Mouse (Mus musculus): ENCODE results near the gene Kcna2.
A peak's percentile ranks its signal among the peaks of the same experiment; 100 is the strongest.

Kcna2 gene

GRCm38 (mm10) chr3:107100811-107101455 lies at the start of gene Kcna2:
Gene Kcna2, plus strand, starts transcription at chr3:107101146.
- DNase-seq (ENCODE audit: low read depth, low spot score): no peak

GRCm38 (mm10) chr3:107061468-107061867 lies 39.5 kb upstream of the Kcna2 start:
- no peak for DNase-seq (ENCODE audit: low read depth, low spot score)

- no peak for DNase-seq (ENCODE audit: low read depth, low spot score)
Observed at GRCm38 (mm10) chr3:107062771-107063170, 38.2 kb upstream of the Kcna2 start.

- DNase-seq (ENCODE audit: low read depth, low spot score): no peak
Observed at GRCm38 (mm10) chr3:107065510-107066095, 35.3 kb upstream of the Kcna2 start.

GRCm38 (mm10) chr3:107066165-107066850 lies 34.6 kb upstream of the Kcna2 start:
- no peak for DNase-seq (ENCODE audit: low read depth, low spot score)

GRCm38 (mm10) chr3:107067245-107067644 lies 33.7 kb upstream of the Kcna2 start:
- no peak for DNase-seq (ENCODE audit: low read depth, low spot score)

GRCm38 (mm10) chr3:107073863-107074262 lies 27.1 kb upstream of the Kcna2 start:
- no peak for DNase-seq (ENCODE audit: low read depth, low spot score)

GRCm38 (mm10) chr3:107075705-107076104 lies 25.2 kb upstream of the Kcna2 start:
- no peak for DNase-seq (ENCODE audit: low read depth, low spot score)

GRCm38 (mm10) chr3:107076658-107077057 lies 24.3 kb upstream of the Kcna2 start:
- DNase-seq (ENCODE audit: low read depth, low spot score): no peak

GRCm38 (mm10) chr3:107077101-107077500 lies 23.8 kb upstream of the Kcna2 start:
- no peak for DNase-seq (ENCODE audit: low read depth, low spot score)

GRCm38 (mm10) chr3:107080803-107081202 lies 20.1 kb upstream of the Kcna2 start:
- no peak for DNase-seq (ENCODE audit: low read depth, low spot score)

- no peak for DNase-seq (ENCODE audit: low read depth, low spot score)
Observed at GRCm38 (mm10) chr3:107081227-107081626, 19.7 kb upstream of the Kcna2 start.

- DNase-seq (ENCODE audit: low read depth, low spot score): no peak
Observed at GRCm38 (mm10) chr3:107084586-107084985, 16.4 kb upstream of the Kcna2 start.

- no peak for DNase-seq (ENCODE audit: low read depth, low spot score)
Observed at GRCm38 (mm10) chr3:107087410-107087809, 13.5 kb upstream of the Kcna2 start.

- no peak for DNase-seq (ENCODE audit: low read depth, low spot score)
Observed at GRCm38 (mm10) chr3:107088820-107089219, 12.1 kb upstream of the Kcna2 start.

- DNase-seq (ENCODE audit: low read depth, low spot score): no peak
Observed at GRCm38 (mm10) chr3:107089475-107089874, 11.5 kb upstream of the Kcna2 start.

- no peak for DNase-seq (ENCODE audit: low read depth, low spot score)
Observed at GRCm38 (mm10) chr3:107090001-107090400, 10.9 kb upstream of the Kcna2 start.

- DNase-seq (ENCODE audit: low read depth, low spot score): no peak
Observed at GRCm38 (mm10) chr3:107090403-107091150, 10.4 kb upstream of the Kcna2 start.

GRCm38 (mm10) chr3:107094028-107094427 lies 6.9 kb upstream of the Kcna2 start:
- DNase-seq (ENCODE audit: low read depth, low spot score): peak; percentile 32

- DNase-seq (ENCODE audit: low read depth, low spot score): no peak
Observed at GRCm38 (mm10) chr3:107096269-107096731, 4.6 kb upstream of the Kcna2 start.

GRCm38 (mm10) chr3:107099866-107100265 lies 1.1 kb upstream of the Kcna2 start:
- no peak for DNase-seq (ENCODE audit: low read depth, low spot score)

GRCm38 (mm10) chr3:107101456-107101786 lies 475 bp downstream of the Kcna2 start:
- DNase-seq (ENCODE audit: low read depth, low spot score): no peak

Measured in c-Kit-negative CD71-positive TER-119-positive erythroid progenitor cells, embryonic 14.5 days (primary cell).